Mouse (Mus musculus): ENCODE measurements around the gene Plekhg2.

DNA sequence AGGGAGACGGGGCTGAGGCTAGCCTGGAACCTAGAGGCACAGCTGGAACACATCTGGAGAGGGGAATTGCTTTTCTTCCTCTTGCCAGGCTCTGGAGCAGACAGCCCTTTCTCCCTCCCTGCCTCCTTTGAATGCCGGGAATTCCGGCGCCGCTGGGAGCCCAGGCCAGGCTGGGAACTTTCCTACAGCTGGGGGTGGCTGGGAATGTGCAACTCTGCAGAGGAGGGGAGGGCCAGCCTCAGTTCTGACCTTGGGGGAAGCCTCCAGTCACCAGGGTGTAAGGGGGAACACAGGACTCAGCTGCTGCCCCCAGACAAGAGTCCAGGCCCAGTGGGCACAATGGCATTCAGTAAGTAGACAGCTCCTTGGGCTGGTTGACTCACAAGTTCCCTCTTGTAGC is 15.4 kb downstream of the Plekhg2 start:
- no peak for TF ChIP-seq CTCF (IDR thresholded peaks at IDR 0.05; ENCODE audit: borderline replicate concordance, insufficient read depth, low read depth, low read length)
- no peak for TF ChIP-seq POLR2A (IDR thresholded peaks at IDR 0.05; ENCODE audit: borderline replicate concordance, insufficient read depth, low read length)

Measured in cerebellum, adult 2 months (tissue).